Mouse (Mus musculus) embryonic fibroblast, embryonic 13.5 days (primary cell): ENCODE measurements around the gene Rab4a.

Experiments used
- CTCF ChIP-seq: IDR thresholded peaks from 2 replicates; pipeline ENCODE4 v1.5.1; 2011; ENCODE audit warnings: mild to moderate bottlenecking, control low read depth, low read length, moderate library complexity, borderline replicate concordance; ENCODE audit not compliant: insufficient read depth
- POLR2A ChIP-seq: IDR thresholded peaks from 2 replicates; pipeline ENCODE4 v1.6.1; 2011; ENCODE audit warnings: low read depth, mild to moderate bottlenecking, control low read depth, low read length, moderate library complexity

DNA sequence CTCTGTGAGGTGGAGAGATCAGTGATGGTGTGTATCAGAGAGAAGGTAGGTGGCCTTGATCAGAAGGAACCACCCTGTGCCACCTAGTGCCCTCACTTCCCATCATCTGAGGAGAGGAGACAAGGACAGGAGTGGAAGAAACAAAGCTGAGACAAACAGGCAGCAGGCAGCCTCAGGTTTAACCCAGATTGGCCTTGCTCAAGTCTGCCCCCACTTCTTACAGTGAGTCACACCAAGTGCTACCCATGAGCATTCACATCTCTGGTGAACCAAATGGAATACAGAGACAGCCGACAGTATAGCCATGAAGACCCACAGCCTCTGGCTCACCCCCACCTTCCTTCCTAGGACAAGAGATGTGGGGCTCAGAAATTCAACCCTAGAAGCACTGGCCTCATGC, 46.9 kb upstream of the Rab4a start:
- no peak for TF ChIP-seq CTCF
- TF ChIP-seq POLR2A, result no peak
